Mouse (Mus musculus) G1E (cell line): ENCODE data around the gene Rab5c. TPM values are rescaled to one million over a fixed set of nuclear protein-coding genes. Genes with fewer than 3 reads are reported as not detected.

Experiments
- ATAC-seq: 2 replicates; pipeline ENCODE4 v1.8.0; 2016; ENCODE audit warnings: mild to moderate bottlenecking; ENCODE audit not compliant: insufficient number of reproducible peaks, poor library complexity, low FRiP score, severe bottlenecking; ENCODE audit errors: extremely low read depth
- DNase-seq: peaks from one replicate; pipeline ENCODE4 v3.0.0; 2012; ENCODE audit warnings: low spot score
- H3K27me3 ChIP-seq: 2 replicates; pipeline ENCODE4 v1.6.1; 2012; ENCODE audit warnings: mild to moderate bottlenecking, low read length, inconsistent platforms; ENCODE audit not compliant: insufficient read depth
- H3K36me3 ChIP-seq: replicated peaks from 2 replicates; pipeline ENCODE3; 2012; ENCODE audit warnings: mild to moderate bottlenecking, inconsistent platforms
- H3K4me1 ChIP-seq: 2 replicates; pipeline ENCODE4 v1.6.1; 2012; ENCODE audit warnings: low read depth, low read length, inconsistent platforms, mixed read lengths; ENCODE audit not compliant: insufficient read depth
- H3K4me3 ChIP-seq: 2 replicates; pipeline ENCODE4 v1.5.1; 2012; ENCODE audit warnings: low read depth, mild to moderate bottlenecking, inconsistent platforms, low read length, moderate library complexity, mixed read lengths
- H3K9me3 ChIP-seq: replicated peaks from 2 replicates; pipeline ENCODE4 v1.6.1; 2012; ENCODE audit warnings: inconsistent platforms
- CTCF ChIP-seq: IDR thresholded peaks from 2 replicates; pipeline ENCODE4 v1.5.1; 2012; ENCODE audit warnings: low read depth, low read length, inconsistent platforms, mixed read lengths
- GATA1 ChIP-seq: IDR thresholded peaks from 2 replicates; pipeline ENCODE4 v1.6.1; 2012; ENCODE audit warnings: borderline replicate concordance, low read length, inconsistent platforms, mixed read lengths
- GATA2 ChIP-seq: IDR thresholded peaks from 2 replicates; pipeline ENCODE4 v1.6.1; 2012; ENCODE audit warnings: low read depth, low read length, inconsistent platforms, borderline replicate concordance
- POLR2AphosphoS5 ChIP-seq: IDR thresholded peaks from 2 replicates; pipeline ENCODE4 v1.6.1; 2012; ENCODE audit warnings: low read depth, low read length, inconsistent platforms; ENCODE audit not compliant: insufficient replicate concordance
- TAL1 ChIP-seq: conservative IDR thresholded peaks from 2 replicates; pipeline ENCODE4 v1.6.1; 2012; ENCODE audit warnings: low read depth, low read length, inconsistent platforms, mixed read lengths
- polyA plus RNA-seq: library from polyadenylated mRNA; stranded (reverse); fragments of >175 nt; gene quantifications from 2 replicates; pipeline ENCODE4 v1.2.3, GENCODE M21; 2012
- total RNA-seq, 2 experiments: library from RNA; stranded (forward) in 1 of 2; stranded (reverse) in 1 of 2; fragments of 200-1000 nt in 1 of 2; fragments of >200 nt in 1 of 2; fragmentation: Nextera tagmentation in 1 of 2; gene quantifications; 2 replicates each; pipeline ENCODE4 v1.2.3; 2014 to 2017

Rab5c gene
- total and polyA plus RNA-seq, 3 experiments, result 153 to 362 (median 202) TPM

GRCm38 (mm10) chr11:100754021-100754692 is 16.1 kb upstream of the Rab5c start:
- peaks cover 66% of the 10 kb centered on the region for H3K27me3 ChIP-seq
- ATAC-seq (no peak), DNase-seq (no peak)
- no peaks in the 10 kb centered on the region for H3K9me3 ChIP-seq
- peaks cover 3% of the 10 kb centered on the region for H3K36me3 ChIP-seq
- no peak for TF ChIP-seq CTCF
- no peak for TF ChIP-seq POLR2AphosphoS5
- no peak for TF ChIP-seq TAL1
- TF ChIP-seq GATA1, result no peak
- no peak for TF ChIP-seq GATA2
- H3K4me3 ChIP-seq, result no peak overlapping the region
- H3K4me1 ChIP-seq, result peaks cover 13% of the 10 kb centered on the region

- TF ChIP-seq GATA2, result no peak
- TF ChIP-seq TAL1, result no peak
- TF ChIP-seq GATA1, result no peak
- TF ChIP-seq CTCF, result no peak
- no peak for TF ChIP-seq POLR2AphosphoS5
- no peak overlapping the region for H3K4me3 ChIP-seq
- ATAC-seq, result no peak
- DNase-seq, result no peak
- H3K27me3 ChIP-seq, result peaks cover 62% of the 10 kb centered on the region
- H3K36me3 ChIP-seq, result peaks cover 3% of the 10 kb centered on the region
- peaks cover 20% of the 10 kb centered on the region for H3K4me1 ChIP-seq
- H3K9me3 ChIP-seq, result no peaks in the 10 kb centered on the region
Observed at GRCm38 (mm10) chr11:100752294-100752693, 14.3 kb upstream of the Rab5c start.

GRCm38 (mm10) chr11:100750127-100750526 is 12.1 kb upstream of the Rab5c start:
- DNase-seq (no peak), ATAC-seq (no peak)
- H3K27me3 ChIP-seq, result peaks cover 50% of the 10 kb centered on the region
- no peaks in the 10 kb centered on the region for H3K9me3 ChIP-seq
- no peak for TF ChIP-seq GATA1
- TF ChIP-seq CTCF, result no peak
- no peak for TF ChIP-seq GATA2
- no peak for TF ChIP-seq POLR2AphosphoS5
- TF ChIP-seq TAL1, result no peak
- H3K4me1 ChIP-seq, result peaks cover 26% of the 10 kb centered on the region
- no peak overlapping the region for H3K4me3 ChIP-seq
- peaks cover 3% of the 10 kb centered on the region for H3K36me3 ChIP-seq

GRCm38 (mm10) chr11:100749469-100749868 is 11.5 kb upstream of the Rab5c start:
- H3K4me3 ChIP-seq, result no peak overlapping the region

GRCm38 (mm10) chr11:100748620-100749019 is 10.6 kb upstream of the Rab5c start:
- no peak for DNase-seq
- no peak for TF ChIP-seq TAL1
- no peak for TF ChIP-seq GATA2
- TF ChIP-seq CTCF, result no peak
- TF ChIP-seq POLR2AphosphoS5, result no peak
- Histone ChIP-seq H3K9me3 (no peaks in the 10 kb centered on the region), H3K4me3 (no peak overlapping the region), H3K36me3 (peaks cover 3% of the 10 kb centered on the region), H3K27me3 (peaks cover 41% of the 10 kb centered on the region), H3K4me1 (peaks cover 26% of the 10 kb centered on the region)
- no peak for ATAC-seq

More at GRCm38 (mm10) chr11:100749469-100749868, 11.5 kb upstream of the Rab5c start:
- Histone ChIP-seq H3K36me3 (peaks cover 3% of the 10 kb centered on the region), H3K9me3 (no peaks in the 10 kb centered on the region), H3K4me1 (peaks cover 26% of the 10 kb centered on the region), H3K27me3 (peaks cover 45% of the 10 kb centered on the region)
- no peak for TF ChIP-seq GATA2
- TF ChIP-seq CTCF, result no peak
- no peak for TF ChIP-seq POLR2AphosphoS5
- TF ChIP-seq GATA1, result no peak
- TF ChIP-seq TAL1, result no peak
- ATAC-seq (no peak), DNase-seq (no peak)

GRCm38 (mm10) chr11:100747114-100747513 is 9.1 kb upstream of the Rab5c start:
- H3K4me1 ChIP-seq, result peaks cover 26% of the 10 kb centered on the region
- ATAC-seq, result no peak
- no peak for DNase-seq

More at GRCm38 (mm10) chr11:100747114-100747513, 9.1 kb upstream of the Rab5c start:
- Histone ChIP-seq H3K36me3 (peaks cover 3% of the 10 kb centered on the region), H3K27me3 (peaks cover 39% of the 10 kb centered on the region), H3K9me3 (no peaks in the 10 kb centered on the region), H3K4me3 (no peak overlapping the region)
- TF ChIP-seq TAL1, result no peak
